Mouse (Mus musculus) C2C12 (cell line): ENCODE data around the gene Rcor2. TPM values are rescaled to one million over a fixed set of nuclear protein-coding genes. Genes with fewer than 3 reads are reported as not detected.

Experiments
- H3K27me3 ChIP-seq: one replicate; pipeline ENCODE4 v1.6.1; 2011; ENCODE audit not compliant: control insufficient read depth, insufficient read depth, insufficient read length
- H3K36me3 ChIP-seq: one replicate; pipeline ENCODE4 v1.6.1; 2011; ENCODE audit not compliant: control insufficient read depth, insufficient read depth
- H3K4me3 ChIP-seq: one replicate; pipeline ENCODE4 v1.5.1; 2011; ENCODE audit warnings: mild to moderate bottlenecking, control low read depth; ENCODE audit not compliant: poor library complexity, insufficient read depth, severe bottlenecking
- H3K79me2 ChIP-seq: one replicate; pipeline ENCODE4 v1.6.1; 2011; ENCODE audit not compliant: control insufficient read depth, insufficient read depth
- H3K79me3 ChIP-seq: one replicate; pipeline ENCODE4 v1.6.1; 2011; ENCODE audit warnings: low read depth, control low read depth
- H3ac ChIP-seq: one replicate; pipeline ENCODE3; 2011; ENCODE audit warnings: low read depth; ENCODE audit not compliant: control insufficient read depth, insufficient read length
- CEBPB ChIP-seq: IDR thresholded peaks from one replicate; pipeline ENCODE4 v1.6.1; 2011; ENCODE audit warnings: low read depth, mild to moderate bottlenecking, control low read depth, moderate library complexity
- CTCF ChIP-seq: IDR thresholded peaks from one replicate; pipeline ENCODE4 v1.5.1; 2011; ENCODE audit not compliant: control insufficient read depth, insufficient read depth, insufficient read length
- FOSL1 ChIP-seq: IDR thresholded peaks from one replicate; pipeline ENCODE4 v1.8.0; 2011; ENCODE audit warnings: mild to moderate bottlenecking, low read length; ENCODE audit not compliant: poor library complexity, insufficient read depth, severe bottlenecking
- MAX ChIP-seq: IDR thresholded peaks from one replicate; pipeline ENCODE4 v1.6.1; 2011; ENCODE audit warnings: mild to moderate bottlenecking, control low read depth
- MYOD1 ChIP-seq: IDR thresholded peaks from one replicate; pipeline ENCODE4 v1.6.1; 2011; ENCODE audit warnings: low read depth; ENCODE audit not compliant: control insufficient read depth, insufficient read length
- MYOG ChIP-seq: IDR thresholded peaks from one replicate; pipeline ENCODE4 v1.6.1; 2011; ENCODE audit not compliant: control insufficient read depth, insufficient read length; ENCODE audit errors: extremely low read depth
- USF1 ChIP-seq: IDR thresholded peaks from one replicate; pipeline ENCODE4 v1.6.1; 2011; ENCODE audit warnings: low read depth, mild to moderate bottlenecking, control low read depth, moderate library complexity
- polyA plus RNA-seq: library from polyadenylated mRNA; unstranded; fragments of >200 nt; fragmentation: generic; extraction: Trizol; gene quantifications from one replicate; pipeline ENCODE4 v1.2.1, GENCODE M21; 2012; ENCODE audit warnings: missing spikeins

Rcor2 gene
- polyA plus RNA-seq, 1 experiment, result 21.0 TPM

DNA sequence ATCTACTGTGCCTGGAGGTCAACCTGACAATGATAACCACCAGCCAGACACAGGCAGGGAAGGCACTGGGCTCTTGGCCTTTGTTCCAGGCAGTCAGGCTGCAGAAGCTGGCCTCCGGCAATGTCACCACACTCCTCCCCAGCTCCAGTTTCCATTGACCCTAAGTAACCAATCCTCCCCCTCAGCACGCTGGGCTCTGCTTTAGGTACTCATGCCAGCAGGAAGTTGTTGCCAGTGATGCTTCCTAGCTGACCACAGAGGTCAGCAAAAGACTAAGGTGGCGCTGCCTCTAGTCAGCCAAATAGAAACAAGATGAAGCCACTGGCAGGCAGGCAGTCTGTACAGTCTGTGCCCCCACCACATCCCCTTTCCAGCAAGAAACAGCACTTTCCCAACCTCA is 39.8 kb downstream of the Rcor2 start:
- H3K4me3 ChIP-seq, result no peak overlapping the region
- TF ChIP-seq MYOG, result no peak
- TF ChIP-seq FOSL1, result no peak
- peaks cover 54% of the 10 kb centered on the region for H3K79me3 ChIP-seq
- no peak overlapping the region for H3ac ChIP-seq
- H3K36me3 ChIP-seq, result no peaks in the 10 kb centered on the region
- peaks cover 90% of the 10 kb centered on the region for H3K79me2 ChIP-seq
- no peaks in the 10 kb centered on the region for H3K27me3 ChIP-seq

DNA sequence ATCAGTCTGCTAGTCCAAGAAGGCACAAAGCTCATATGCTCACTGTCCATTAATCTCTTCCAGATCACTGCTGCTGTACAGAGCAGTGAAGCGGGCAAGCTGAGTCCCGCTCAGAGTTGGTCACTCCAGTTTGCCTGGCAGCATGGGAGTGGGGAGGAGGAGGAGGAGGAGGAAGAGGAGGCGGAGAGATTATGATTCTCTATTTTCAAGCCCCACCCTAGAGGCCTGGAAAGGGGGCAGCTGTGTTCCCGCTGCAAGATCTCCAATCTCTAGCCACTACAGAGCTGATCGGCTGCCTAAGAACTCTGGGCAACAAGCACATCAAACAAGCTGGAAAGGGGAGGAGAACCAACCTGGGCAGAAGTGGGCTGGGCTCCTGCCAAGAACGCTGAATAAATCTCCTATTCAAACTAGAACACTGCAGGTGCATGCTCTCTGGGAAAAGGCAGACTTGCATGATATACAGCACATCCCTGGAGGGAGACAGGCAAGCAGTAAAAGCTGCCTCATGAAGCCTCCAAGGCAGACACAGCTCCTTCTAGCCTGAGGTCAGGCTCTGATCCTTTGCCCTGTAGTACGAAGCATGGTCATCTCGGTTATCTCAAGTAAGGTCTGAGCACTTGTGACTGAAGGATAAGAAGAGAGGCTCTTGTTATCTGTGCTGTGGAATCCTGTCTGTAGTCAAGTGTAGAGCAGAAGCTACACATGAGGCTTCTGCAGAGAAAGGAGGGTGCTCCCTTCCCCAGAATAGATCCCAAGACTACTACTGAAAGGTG is 41.1 kb downstream of the Rcor2 start:
- peaks cover 100% of the 10 kb centered on the region for H3K79me2 ChIP-seq
- H3K4me3 ChIP-seq, result no peak overlapping the region
- no peaks in the 10 kb centered on the region for H3K27me3 ChIP-seq
- H3K79me3 ChIP-seq, result peaks cover 66% of the 10 kb centered on the region
- TF ChIP-seq MYOD1, result no peak
- H3K36me3 ChIP-seq, result no peaks in the 10 kb centered on the region
- H3ac ChIP-seq, result no peak overlapping the region

DNA sequence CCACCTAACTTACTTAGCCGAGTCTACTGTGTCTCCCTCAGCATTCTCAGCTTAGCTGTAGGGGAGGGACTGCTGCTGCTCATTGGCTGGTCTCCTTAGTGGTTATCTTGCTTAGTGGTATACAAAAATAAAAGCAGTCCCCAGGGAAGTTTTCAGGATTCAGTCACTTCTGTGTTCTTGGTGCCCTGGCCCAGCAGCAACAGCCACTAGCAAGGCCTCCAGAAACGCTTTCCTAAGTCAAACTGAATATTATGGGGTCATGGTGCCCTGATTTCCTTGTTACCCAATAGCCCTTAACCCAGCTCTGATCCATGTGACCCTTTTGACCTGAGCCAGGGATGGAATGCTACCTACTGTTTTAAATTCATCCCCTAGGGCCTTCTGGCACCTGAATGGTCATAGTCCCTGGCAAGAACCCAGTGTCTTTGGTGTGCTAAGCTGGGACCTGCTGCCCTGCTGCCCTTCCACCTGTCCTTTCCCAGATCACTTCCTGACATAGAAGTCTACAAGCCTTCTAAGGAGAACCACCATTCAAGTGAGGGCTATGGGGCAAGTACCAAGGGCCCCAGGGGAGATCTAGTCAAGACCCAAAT is 42.7 kb downstream of the Rcor2 start:
- Histone ChIP-seq H3K79me3 (peaks cover 77% of the 10 kb centered on the region), H3K36me3 (no peaks in the 10 kb centered on the region), H3K27me3 (no peaks in the 10 kb centered on the region), H3K79me2 (peaks cover 100% of the 10 kb centered on the region), H3K4me3 (no peak overlapping the region), H3ac (no peak overlapping the region)
- TF ChIP-seq CTCF (no peak), MYOG (no peak), MYOD1 (no peak), MAX (no peak), FOSL1 (no peak)

DNA sequence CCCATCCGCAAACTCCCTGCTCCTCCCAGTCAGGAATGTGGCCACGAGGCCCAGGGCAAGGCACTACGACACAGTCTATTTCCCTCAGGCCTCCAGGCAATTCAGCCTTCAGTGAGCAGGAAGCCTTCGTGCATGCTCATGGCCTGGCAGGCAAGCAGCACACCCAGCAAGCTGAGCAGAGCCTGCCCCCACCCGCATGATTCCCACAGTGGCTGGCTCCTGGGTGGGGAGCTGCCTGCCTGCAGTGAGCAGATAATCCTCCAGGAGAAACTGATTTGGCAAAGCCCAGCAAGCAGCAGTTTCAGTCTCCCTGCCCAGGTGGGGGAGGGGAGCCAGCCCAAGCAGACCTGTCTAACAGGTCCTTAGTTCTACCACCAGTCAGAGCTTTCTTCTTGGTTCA is 43.6 kb downstream of the Rcor2 start:
- H3K27me3 ChIP-seq, result no peaks in the 10 kb centered on the region
- TF ChIP-seq USF1 (no peak), MAX (no peak), MYOG (no peak), MYOD1 (no peak), FOSL1 (no peak), CEBPB (no peak), CTCF (no peak)
- H3ac ChIP-seq, result no peak overlapping the region
- no peaks in the 10 kb centered on the region for H3K36me3 ChIP-seq
- H3K79me2 ChIP-seq, result peaks cover 100% of the 10 kb centered on the region
- H3K79me3 ChIP-seq, result peaks cover 81% of the 10 kb centered on the region
- no peak overlapping the region for H3K4me3 ChIP-seq

DNA sequence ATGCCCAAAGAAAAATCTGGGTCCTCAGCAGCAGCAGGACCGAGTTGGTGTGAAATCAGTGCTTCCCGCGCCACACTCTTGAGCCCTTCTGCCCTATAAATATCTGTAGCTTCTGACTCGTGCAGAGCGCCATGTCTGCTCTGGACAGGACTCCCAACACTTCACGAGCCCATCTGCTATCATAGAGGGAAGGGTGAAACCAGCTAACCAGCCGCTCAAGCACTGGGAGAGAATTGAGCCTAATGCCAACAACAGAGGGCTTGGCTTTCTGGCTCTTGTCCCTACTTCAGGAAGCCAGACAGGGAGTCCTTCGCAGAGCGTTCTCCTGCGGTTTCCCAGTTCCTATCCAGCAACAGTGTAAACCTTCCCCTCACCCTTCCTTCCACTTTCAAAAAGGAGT is 44.2 kb downstream of the Rcor2 start:
- Histone ChIP-seq H3K27me3 (no peaks in the 10 kb centered on the region), H3K4me3 (no peak overlapping the region), H3K36me3 (no peaks in the 10 kb centered on the region), H3K79me3 (peaks cover 82% of the 10 kb centered on the region), H3K79me2 (peaks cover 100% of the 10 kb centered on the region), H3ac (no peak overlapping the region)
- no peak for TF ChIP-seq FOSL1
- no peak for TF ChIP-seq MYOD1
- no peak for TF ChIP-seq CTCF

DNA sequence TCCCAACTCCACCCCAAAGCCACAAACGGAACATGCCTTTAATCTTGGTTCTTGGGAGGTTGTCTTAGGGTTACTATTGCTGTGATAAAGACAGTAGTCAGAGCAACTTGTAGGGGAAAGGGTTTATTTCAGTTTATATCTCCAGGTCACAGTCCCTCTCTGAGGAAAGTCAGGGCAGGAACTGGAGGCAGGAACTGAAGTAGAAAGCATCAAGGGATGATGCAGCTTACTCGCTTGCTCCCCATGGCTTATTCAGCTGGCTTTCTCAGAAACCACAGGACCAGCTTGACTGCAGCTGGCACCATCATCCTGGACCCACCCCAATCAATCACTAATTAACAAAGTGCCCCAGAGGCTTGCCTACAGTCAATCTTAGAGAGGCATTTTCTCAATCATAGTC is 46.5 kb downstream of the Rcor2 start:
- Histone ChIP-seq H3K79me3 (peaks cover 85% of the 10 kb centered on the region), H3K4me3 (no peak overlapping the region), H3K79me2 (peaks cover 100% of the 10 kb centered on the region), H3ac (no peak overlapping the region), H3K27me3 (no peaks in the 10 kb centered on the region), H3K36me3 (no peaks in the 10 kb centered on the region)
- TF ChIP-seq USF1, result no peak
- no peak for TF ChIP-seq MYOG
- no peak for TF ChIP-seq FOSL1
- TF ChIP-seq CEBPB, result no peak
- no peak for TF ChIP-seq CTCF
- TF ChIP-seq MAX, result no peak
- TF ChIP-seq MYOD1, result no peak
